Mouse (Mus musculus): ENCODE data around the gene Catsperz.

Gene Catsperz

DNA sequence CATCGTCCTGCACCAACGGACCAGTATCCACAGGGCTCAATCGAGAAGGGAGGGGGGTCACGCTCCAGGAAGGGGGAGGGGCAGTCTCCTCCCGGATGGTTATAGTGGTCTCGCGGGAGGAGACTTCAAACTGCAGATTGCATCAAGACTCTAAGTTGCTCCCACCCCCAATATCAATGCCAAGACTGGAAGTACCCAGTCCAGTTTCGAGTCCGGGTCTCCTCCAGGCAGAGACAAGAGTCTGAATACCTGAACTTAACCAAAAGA, at the start of gene Catsperz:
Gene Catsperz (minus strand): TSS at position 74 of the 267 bp plus-strand sequence.
- DNase-seq (ENCODE audit: low spot score in 2 of 2), result no peak

DNA sequence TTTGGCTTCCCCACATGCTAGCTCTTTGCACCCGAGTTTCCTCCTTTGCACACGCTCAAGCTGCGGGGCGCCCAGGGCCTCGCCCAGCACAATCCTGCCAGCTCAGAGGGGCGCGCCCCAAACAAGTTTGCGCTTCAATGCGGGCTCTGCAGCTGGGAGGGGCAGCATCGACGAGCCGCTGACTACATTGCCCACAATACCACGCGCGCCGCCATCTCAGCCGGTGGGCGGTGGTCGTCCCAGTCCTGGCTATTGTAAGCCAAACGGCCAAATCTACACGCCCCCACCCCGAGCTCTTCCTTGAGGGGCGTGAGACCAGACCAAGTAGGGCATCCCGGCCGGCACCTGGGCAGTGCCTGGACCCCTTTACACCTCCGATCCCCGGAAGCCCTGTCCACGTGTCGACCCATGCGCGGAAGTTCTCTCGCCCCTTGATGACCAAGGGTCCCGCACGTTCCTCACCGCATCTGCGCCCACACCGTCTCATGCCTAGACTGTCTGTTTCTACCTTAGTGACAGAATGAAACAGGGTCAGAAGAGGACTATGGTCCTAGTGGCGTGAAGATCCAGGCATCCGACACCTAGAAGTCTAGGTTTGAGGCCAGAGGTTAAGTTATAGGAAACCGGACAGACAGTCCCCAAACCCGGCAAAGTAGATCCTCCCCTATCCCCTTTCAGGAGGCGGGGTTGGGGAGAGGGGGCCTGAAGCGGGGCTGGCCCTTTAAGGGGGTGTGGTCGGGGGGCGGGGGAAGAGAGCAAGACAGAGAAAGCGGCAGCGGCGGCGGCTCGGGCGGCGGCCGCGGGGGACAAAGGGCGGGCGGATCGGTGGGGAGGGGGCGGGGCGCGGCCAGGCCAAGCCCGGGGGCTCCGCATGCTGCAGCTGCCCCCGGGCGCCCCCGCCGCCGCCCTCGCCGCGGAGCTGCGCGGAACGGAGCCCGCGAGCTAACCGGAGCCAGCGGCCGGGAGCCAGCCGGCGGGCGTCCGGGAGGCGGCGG, 49.3 kb upstream of the Catsperz start, which contains the start of gene Ppp1r14b:
Gene Ppp1r14b (plus strand): TSS at position 758 of the 995 bp plus-strand sequence.
- peak in 1 of 2 experiments; percentile 82 for DNase-seq (ENCODE audit: low spot score in 2 of 2)

DNA sequence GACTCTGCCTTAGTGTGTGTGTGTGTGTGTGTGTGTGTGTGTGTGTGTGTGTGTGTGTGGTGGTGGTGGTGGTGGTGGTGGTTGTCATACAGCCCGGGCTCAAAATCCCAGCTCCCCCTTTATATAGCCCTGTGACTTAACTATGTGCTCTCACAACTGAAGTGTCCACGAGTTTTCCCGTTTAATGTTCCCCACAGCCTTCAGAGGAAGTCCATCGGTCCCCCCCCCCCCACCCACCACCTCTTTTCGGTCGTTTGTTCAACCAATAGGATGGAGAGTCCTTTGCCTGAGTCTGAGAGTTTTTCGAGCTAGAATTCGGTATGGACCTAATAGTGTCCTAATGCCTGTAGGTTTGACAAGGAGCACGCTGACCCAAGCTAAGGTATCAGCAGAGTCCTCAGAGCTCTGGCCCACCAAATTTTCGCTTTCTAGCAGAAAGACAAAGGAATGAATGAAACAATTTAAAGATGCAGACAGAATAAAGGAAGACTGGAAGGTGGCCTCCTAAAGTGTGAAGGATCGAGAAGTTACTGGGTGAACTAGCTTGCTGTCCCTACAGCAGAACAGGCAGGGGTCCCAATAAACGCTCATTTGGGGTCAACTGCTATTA, 48.5 kb upstream of the Catsperz start:
- no peak for DNase-seq (ENCODE audit: low spot score in 2 of 2)

DNA sequence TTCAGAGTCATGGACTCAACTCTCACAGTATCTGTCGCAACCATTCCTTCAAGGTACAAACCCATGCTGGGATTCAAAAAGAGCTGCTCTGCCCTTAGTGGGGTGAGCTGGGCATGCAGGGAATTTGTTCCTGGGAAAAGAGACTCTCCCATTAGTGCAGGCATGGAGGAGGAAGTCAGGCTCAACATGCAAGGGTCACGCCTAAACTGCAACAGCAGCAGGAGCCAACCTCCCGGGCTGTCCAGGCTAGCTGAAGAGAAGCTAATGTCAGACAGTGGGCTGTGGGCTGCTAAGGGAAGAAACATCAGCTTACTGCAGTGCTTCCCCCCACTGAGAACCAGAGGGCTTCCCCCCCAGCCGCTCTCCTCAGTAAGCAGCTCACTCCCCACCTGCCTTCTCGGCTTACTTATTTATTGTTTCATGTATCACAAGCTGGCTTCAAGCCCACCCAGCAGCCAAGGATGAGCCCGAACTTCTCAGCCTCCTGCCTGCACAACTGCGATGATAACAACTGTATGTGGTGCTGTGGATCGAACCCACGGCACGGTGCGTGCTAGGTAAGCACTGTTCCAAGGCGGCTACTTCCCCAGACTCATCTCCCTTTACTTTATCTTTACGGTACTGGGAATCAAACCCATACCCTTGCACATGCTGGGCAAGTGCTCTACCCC, 47.2 kb upstream of the Catsperz start:
- no peak for DNase-seq (ENCODE audit: low spot score in 2 of 2)

DNA sequence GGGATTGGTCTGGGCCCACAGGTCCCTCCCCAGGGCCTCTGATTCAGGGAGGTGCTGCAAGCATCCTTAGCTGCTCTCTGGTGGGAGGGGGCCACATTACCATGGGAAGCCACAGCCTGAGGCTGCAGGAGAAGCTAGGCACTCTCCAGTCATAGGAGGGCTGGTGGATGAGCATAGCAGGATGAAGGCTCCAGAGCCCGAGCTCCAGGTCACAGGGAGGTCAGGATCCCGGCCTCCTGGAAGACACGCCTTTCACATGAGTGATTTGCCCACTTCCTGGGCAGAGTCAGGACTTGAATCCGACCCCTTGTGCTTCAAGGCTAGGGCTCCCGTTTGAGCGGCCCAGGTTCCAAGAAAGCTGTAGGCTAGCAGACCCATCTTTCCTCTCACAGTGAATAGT, 46.5 kb upstream of the Catsperz start:
- no peak for DNase-seq (ENCODE audit: low spot score in 2 of 2)

DNA sequence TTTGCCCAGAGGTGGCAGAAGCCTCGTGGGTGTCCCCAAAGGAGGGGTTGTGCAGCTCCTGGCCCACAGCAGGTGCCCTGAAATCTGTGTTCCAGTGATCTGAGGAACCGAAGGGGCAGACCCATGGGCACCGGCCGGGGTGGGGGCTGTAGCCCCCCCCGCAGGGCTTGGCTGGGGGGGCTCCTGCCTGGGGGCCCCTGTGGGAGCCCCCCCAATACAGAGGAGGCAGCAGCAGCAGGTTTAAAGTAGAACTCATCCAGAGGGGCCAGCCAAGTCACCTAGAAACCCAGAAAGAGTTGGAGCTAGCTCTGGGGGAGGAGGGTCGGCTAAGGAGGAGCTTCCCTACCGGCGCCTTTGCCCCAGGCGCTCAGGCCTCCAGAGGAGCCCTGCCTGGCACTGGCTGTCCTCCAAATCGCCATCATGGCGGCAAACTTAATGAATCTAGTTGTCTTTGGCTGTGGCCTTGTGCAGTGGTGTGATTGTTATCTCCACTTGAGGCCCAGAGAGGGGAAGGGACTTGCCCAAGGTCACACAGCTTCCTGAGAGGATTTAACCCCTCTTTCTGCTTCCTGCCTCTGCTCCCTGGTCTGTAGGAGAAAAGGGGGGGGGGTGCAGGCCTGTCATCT, 45.4 kb upstream of the Catsperz start:
- no peak for DNase-seq (ENCODE audit: low spot score in 2 of 2)

DNA sequence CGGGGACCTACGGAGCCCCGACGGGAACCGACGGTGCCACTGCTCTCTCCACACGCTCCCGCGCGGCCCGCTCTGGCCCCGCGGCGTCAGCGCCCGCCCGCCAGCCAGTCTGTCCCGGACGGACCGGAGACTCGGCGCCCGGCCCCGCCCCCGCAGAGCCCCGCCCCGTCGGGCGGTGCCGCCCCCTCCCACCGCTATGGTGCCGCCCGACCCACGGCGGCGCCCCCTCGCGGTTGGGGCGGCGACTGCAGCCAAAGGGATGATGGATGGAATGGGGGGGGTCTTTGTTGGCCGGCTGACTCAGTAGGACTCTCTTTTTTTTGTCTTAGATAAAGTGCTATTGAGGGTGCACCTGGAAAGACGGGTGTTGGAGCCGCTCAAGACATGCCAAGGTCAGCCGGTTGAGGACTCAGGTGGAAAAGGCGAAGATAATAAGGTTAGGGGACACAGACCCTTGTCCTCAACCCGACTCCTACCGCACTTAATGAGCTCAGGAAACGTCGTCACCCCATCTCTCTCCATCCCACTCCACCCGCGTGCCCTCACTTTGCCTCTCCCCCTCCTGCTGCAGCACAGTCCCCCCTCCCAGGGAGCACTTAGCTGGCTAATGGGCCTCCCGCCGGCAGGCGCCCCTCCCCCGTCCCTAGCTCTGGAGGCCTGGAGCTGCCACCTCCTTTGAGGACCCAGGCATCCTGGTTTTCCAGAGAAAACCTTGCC, 44.6 kb upstream of the Catsperz start:
- peak in 1 of 2 experiments; percentile 63 for DNase-seq (ENCODE audit: low spot score in 2 of 2)

DNA sequence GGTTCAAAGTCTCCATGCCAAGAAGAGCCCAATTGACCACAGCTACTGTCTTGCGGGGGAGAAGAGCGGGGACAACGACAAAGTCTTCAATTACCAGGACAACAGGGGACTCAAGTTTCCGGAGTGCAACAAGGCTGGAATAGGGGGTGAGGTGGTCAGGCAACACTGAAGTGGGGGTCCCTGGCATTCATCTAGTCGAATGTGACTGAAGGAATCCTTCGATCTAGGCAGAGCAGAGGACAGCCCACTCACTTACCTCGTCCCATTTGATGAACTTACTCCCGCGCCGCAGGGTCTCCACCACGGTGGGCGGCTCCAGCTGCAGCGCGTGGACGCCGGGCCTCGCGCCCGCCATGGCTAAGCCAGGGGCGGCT, 44.1 kb upstream of the Catsperz start:
- DNase-seq (ENCODE audit: low spot score in 2 of 2), result no peak

DNA sequence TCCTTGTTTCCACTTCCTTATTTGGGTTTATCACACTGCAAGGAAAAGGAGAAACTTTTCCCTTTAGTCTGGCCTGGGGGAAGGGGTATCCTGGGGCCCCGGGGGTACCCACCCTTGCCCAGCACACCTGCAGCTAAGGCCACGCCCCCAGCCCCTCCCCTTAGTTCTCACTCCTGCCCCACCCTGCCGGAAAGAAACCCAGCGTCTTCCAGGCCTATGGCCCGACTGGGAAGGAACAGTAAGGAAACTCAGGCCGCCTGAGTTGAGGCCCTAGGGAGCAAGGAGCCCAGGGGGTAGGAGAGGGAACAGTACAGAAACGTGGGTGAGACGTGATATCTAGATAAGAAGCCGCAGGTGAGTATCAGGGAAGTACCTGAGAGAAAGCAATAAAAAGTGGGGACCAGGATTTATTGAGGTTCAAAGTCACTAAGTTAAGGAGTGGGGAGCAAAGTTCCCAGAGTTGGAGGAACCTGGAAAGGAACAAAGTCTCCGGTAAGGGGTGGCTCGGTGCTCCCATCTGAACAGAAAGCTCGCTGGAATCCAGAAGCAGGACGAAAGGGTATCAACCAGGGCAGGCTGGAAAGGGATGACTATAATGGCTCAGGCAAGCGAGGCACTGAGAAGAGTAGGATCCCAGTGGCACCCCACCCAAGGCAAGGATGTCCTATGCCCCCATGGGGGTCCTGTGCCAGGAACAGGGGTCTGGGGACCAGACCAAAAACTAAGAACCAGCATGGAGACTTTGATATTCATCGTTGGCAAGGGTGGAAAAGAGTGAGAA, 43.5 kb upstream of the Catsperz start:
- DNase-seq (ENCODE audit: low spot score in 2 of 2), result no peak

DNA sequence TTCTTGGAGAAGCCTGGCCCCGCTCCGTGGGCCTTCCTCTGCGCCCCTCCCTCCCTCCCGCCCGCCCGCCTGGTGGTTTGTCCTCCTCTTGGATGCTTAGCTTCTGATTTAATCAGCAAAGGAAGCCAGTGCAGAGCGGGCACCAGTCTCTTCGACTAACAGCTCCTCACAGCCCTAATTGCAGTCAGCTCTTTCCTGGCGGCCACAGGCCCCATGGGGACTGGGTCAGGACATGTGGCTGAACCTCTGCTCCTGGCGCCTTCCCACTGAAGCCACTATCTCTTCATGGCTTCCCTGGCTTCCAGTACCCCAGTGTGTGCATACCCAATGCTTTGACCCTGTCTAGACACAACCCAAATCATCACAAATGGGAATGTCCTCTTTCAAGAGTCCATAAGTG, 31.3 kb upstream of the Catsperz start:
- DNase-seq (ENCODE audit: low spot score in 2 of 2), result no peak

DNA sequence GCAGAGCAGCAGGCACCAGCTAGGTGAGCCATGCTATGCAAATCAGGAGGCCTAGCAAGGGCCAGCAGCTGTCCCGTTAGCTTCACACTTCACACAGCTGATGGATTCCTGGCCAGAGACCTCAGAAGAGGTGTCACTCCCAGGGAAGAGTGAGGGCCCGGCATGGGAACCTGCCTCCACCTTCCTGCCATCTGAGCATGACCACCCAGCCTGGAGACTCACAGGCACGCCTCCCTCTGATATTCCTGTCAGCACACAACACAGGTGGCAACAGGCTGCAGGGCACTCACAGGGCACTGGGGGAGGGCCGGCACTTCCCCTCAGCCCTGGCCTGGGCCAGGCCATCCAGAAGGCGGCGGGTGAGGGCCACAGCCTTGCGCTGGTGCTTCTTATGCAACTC, 30.2 kb upstream of the Catsperz start:
- DNase-seq (ENCODE audit: low spot score in 2 of 2), result no peak

DNA sequence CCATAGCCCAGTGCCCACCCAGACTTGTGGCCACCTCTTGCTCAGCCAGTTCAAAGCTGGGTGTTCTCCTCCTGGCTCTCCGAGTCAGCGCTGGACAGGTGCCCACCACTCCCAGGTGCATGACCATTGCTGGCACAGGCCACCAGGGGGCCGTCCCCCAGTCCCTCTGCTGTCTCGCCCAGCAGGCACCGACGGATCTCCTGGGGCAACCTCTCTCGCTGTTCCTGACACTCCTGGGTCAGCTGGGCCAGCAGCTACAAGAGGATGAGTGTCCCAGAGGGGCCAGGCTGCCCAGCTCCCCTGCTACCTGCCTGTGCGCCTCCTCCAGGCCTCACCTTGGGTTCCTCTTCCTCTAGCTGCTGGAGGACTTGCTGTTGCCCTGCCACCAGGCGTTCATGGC, 28.9 kb upstream of the Catsperz start:
- DNase-seq (ENCODE audit: low spot score in 2 of 2), result no peak

DNA sequence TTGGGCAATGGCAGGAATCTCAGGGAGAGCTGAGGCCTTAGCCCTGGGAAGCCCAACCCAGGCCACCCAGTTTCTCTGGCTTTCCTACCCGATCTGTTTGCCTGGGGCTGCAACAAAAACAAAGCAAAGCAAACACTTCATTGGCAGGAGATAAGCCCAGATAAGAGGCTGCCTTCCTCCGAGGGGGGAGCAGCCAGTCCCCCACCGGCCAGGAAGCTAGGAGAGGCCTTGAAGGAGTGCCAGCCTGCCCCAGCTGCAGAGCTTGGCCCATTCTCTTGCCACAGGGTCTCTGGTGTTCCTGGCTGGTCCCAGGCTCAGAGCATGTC, 27.5 kb upstream of the Catsperz start:
- DNase-seq (ENCODE audit: low spot score in 2 of 2), result no peak

DNA sequence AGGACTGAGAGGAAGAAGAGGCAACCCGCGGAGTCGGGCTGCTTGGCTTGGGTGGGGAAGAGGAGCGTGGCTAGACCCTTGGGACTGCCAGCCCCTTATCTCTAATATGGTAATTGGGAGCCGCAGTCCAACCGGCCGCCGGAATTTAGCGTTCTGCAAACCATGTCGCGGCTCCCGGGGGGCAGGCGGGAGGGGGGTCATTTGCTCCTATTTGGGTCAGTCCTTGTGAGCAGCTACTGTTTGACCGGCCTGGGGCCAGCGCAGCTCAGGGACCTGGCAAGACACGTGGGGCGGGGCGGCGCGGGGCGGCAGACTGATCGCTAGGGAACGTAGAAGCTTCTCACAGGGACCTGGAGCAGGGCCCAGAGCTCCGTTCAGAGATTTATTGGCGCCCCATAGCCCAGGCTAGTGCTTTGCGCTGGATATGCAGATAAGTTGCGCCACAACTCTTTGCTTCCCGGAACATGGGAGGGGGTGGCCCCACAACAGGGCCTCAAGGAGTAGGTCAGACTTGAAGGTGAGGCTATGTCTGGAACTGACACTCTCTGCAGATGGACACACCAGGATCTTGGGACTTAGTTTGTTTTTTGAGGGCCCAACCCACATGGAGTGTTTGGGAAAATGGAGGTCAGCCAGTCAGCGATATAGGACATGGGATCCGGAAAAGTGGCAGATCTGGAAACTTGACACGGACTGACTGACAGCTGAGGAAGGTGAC, 27.0 kb upstream of the Catsperz start:
- peak in 1 of 2 experiments; percentile 60 for DNase-seq (ENCODE audit: low spot score in 2 of 2)

DNA sequence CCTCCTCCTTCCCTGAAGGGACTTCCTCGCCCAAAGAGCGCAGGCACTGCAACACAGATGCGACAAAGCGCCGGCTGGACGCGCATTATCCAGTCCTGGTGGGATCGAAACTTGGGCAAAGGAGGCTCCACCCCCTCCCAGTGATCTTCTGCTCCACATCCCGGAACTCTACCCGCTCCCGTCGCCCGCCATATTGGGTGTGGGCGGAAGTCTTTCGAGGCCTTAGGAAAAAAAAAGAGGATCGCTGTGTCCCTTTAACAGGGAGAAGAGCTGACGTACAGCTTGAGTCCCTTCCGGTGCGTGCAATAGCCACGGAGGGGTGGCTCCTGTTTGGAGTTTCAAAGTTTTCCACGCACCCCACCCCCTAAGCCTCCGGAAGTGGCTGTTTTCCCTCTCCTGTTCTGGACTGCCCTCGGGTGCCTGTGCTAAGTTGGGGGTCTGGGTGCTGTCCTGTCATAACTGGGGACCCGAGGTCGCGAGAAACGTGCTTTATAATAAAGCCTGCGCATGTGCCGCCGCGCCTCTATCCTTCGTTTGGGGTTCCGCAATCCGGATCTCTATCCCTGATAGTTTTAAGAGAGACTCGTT, 26.3 kb upstream of the Catsperz start:
- DNase-seq (ENCODE audit: low spot score in 2 of 2), result peak; percentile 68 to 84

DNA sequence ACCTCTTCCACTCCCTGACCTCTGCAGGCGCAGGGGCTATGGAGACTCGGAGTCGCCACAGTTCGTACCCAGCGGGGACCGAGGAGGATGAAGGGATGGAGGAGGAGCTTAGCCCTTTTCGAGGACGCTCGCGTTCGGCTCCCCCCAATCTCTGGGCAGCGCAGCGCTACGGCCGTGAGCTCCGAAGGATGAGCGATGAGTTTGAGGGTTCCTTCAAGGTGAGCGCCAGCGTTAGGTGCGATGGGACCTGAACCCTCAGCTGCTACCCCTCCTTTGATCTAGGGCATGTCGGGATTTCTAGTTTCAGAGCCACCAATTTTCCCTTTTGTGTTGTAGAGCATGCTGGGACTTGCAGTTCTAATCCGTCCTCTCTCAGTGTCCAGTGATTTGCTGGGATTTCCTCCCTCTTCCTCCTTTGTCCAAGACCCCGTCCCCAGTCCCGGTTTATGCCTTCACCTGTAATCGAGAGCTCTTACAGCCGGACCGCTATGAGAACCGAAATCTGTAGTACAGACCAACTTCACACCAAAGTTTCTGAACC, 25.5 kb upstream of the Catsperz start:
- DNase-seq (ENCODE audit: low spot score in 2 of 2), result peak in 1 of 2 experiments; percentile 49

DNA sequence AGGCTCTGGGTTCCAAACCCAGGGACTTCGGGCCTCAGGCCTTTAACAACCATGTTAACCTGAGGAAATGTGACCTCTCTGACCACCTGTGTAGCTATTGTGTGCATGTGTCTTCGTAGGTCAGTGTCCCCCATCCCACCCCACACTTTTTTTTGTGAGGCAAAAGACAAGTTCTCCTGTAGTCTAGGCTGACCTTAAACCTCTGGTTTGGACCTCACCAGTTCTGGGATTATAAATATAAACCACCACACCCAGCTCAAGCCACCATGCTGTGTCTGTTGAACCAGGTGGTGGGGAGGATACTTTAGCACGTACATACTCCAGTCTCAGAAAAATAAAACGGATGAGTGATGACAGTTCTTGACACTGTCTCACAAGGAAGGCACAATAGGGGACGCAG, 24.8 kb upstream of the Catsperz start:
- DNase-seq (ENCODE audit: low spot score in 2 of 2), result no peak

DNA sequence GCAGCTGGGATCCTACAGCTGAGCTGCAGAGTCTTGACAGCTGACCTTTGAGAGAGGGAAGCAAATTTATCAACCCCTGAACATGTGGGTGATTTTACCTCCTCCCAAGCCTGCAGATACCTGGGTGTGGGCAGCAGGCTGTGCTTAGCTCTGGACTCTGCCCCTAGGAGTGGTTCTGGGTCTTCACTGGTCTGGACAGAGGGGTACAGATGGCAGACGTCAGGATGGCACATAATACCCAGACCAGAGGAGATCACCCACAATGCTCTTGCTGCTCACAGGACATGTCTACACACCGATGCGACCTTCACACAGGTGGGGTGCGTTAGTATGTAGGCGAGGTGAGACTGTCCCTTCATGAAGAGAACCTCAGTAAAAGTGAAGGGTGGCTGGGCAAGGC, 24.4 kb upstream of the Catsperz start:
- no peak for DNase-seq (ENCODE audit: low spot score in 2 of 2)

DNA sequence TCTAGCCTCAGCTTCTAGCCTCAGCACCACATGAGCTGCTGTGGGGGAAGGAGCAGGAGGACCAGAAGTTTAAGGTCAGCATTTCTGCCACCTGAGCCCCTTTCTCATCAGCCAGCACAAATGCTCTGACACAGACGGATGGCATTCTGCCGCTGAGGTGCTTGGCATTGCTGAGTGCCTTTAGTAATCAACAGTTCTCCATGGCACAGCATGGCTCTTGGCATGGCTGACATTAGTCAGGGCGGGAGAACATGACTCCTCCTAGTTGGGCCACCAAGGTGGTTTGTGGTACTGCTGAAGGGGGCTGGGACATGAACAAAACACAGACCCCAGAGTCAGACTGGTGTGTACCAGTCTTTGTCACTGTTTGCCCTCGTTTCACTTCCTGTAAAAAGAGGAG, 23.0 kb upstream of the Catsperz start:
- no peak for DNase-seq (ENCODE audit: low spot score in 2 of 2)

DNA sequence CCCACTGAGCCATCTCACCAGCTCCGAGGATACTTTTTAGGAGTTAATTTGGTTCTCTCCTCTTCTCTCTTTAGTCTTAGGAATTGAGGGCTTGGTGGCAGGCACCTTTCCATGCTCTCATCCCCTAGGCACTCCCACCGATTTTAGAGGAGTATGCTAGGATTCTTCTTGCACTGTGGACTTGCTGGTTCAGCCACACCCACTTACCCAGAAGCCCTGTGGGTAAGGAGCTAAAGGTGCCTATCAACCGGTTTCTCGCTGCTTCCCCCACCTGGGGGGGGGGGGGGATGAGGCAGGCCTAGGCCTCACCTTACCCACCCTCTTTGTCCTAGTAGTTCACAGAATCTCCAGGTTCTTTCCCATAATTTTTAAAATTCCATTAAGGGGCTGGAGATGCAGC, 22.6 kb upstream of the Catsperz start:
- no peak for DNase-seq (ENCODE audit: low spot score in 2 of 2)

Measured in cerebellum, postnatal 4 days (tissue).